ENCODE assay signal across 8 mouse cellular contexts in the genomic region with DNA sequence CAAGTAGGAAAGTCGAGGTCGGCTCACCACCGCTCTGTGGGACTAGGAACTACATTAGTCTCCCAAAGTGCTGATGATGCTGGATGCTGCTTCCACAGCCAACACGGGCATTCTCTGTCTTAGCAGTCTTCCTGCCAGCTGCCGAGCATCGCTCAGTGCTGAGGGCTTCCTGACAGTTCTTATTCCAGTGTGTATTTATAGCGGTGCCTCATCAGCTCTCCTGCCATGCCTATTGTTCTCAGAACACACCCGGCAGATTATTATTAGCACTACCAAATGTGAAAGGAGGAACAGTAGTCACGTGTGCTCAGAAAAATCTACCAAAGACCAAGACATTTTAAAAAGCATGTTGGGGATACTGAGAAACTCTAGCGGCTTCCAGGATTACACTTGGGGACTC. TPM values are rescaled to one million over a fixed set of nuclear protein-coding genes. Genes with fewer than 3 reads are reported as not detected.
A peak's percentile ranks its signal among the peaks of the same experiment; 100 is the strongest.
DNase-seq lines count a peak whose midpoint lies in the region; ATAC-seq and TF ChIP-seq lines count a peak whose summit lies in the region.
"Had no signal": no experiment of that assay in that cellular context is flagged by ENCODE, and none has a peak within 500 bp of the region (broad histone marks: within the 10 kb centered on the region; RNA-seq: fewer than 3 reads in every experiment).

No protein-coding gene starts in this region.

- peak; percentile 62 for ATAC-seq in lung, postnatal 0 days
- ATAC-seq in heart, embryonic 14.5 days (ENCODE audit: insufficient number of reproducible peaks, insufficient read depth, low FRiP score, low read depth) = no peak
- ATAC-seq in megakaryocyte progenitor cell, adult 5-6 weeks (replicated peaks; ENCODE audit: poor library complexity) = no peak
- ATAC-seq in megakaryocyte-erythroid progenitor cell, adult 5-6 weeks (replicated peaks; ENCODE audit: low FRiP score, low TSS enrichment, poor library complexity, severe bottlenecking) = no peak

- H3K4me2 ChIP-seq in lung, postnatal 0 days (replicated peaks; ENCODE audit: low read depth, low read length) = no peak overlapping the region
- peak overlapping the region; percentile 26 for H3K4me2 ChIP-seq in heart, embryonic 14.5 days (ENCODE audit: low read length)
- H3K4me2 ChIP-seq: midbrain, embryonic 12.5 days had no signal

- no peak overlapping the region for H3K27ac ChIP-seq in lung, postnatal 0 days (ENCODE audit: low read length)
- H3K27ac ChIP-seq in heart, embryonic 14.5 days (replicated peaks in 1 of 2; ENCODE audit: control insufficient read depth in 1 of 2, insufficient read depth in 1 of 2, low read depth in 2 of 2, low read length in 2 of 2) = peak overlapping the region; percentile 74 to 83
- H3K27ac ChIP-seq: midbrain, embryonic 12.5 days had no signal

- 41% methylated on average over 10 of the region's 10 CpGs for WGBS in lung, postnatal 0 days
- 38% methylated on average over 10 of the region's 10 CpGs for WGBS in heart, embryonic 14.5 days

- no peaks in the 10 kb centered on the region for H3K4me1 ChIP-seq in lung, postnatal 0 days (ENCODE audit: insufficient read depth, low read depth, low read length)
- H3K4me1 ChIP-seq in heart, embryonic 14.5 days (ENCODE audit: control insufficient read depth in 2 of 2, insufficient read depth in 2 of 2, low read length in 2 of 2) = peaks cover 0 to 13% of the 10 kb centered on the region in 2 experiments; a peak in 1 of 4 replicates
- H3K4me1 ChIP-seq: midbrain, embryonic 12.5 days had no signal

- TF ChIP-seq CTCF in lung, postnatal 0 days (IDR thresholded peaks at IDR 0.05) = no peak

- no peaks in the 10 kb centered on the region for H3K36me3 ChIP-seq in lung, postnatal 0 days (ENCODE audit: insufficient read depth, low read length)
- H3K36me3 ChIP-seq in heart, embryonic 14.5 days (ENCODE audit: control insufficient read depth, insufficient read depth, low read length) = no peaks in the 10 kb centered on the region
- H3K36me3 ChIP-seq: midbrain, embryonic 12.5 days had no signal

- H3K9me3 ChIP-seq in lung, postnatal 0 days (ENCODE audit: low read length) = no peaks in the 10 kb centered on the region
- peaks cover 5% of the 10 kb centered on the region for H3K9me3 ChIP-seq in heart, embryonic 14.5 days (ENCODE audit: control insufficient read depth, low read length)

- peak; percentile 46 for DNase-seq in lung, postnatal 0 days (ENCODE audit: low spot score)
- DNase-seq in lung, postnatal 25 days (ENCODE audit: low spot score) = no peak
- peak; percentile 37 to 50 for DNase-seq in layer of hippocampus, postnatal 14 days (ENCODE audit: low spot score in 2 of 2)
- DNase-seq in retina, embryonic 14.5 days (ENCODE audit: low spot score) = no peak

- no peak overlapping the region for H3K9ac ChIP-seq in lung, postnatal 0 days (replicated peaks; ENCODE audit: low read depth)
- H3K9ac ChIP-seq in heart, embryonic 14.5 days (ENCODE audit: low read length) = no peak overlapping the region
- H3K9ac ChIP-seq: midbrain, embryonic 12.5 days had no signal

- TF ChIP-seq EP300 in lung, postnatal 0 days (IDR thresholded peaks at IDR 0.05) = no peak

- H3K27me3 ChIP-seq in lung, postnatal 0 days (replicated peaks; ENCODE audit: insufficient read depth, low read length) = no peaks in the 10 kb centered on the region
- H3K27me3 ChIP-seq in heart, embryonic 14.5 days (ENCODE audit: control insufficient read depth, insufficient read depth, low read length) = no peaks in the 10 kb centered on the region
- H3K27me3 ChIP-seq: midbrain, embryonic 12.5 days had no signal

- no peak overlapping the region for H3K4me3 ChIP-seq in lung, postnatal 0 days (ENCODE audit: low read depth, low read length)
- no peak overlapping the region for H3K4me3 ChIP-seq in heart, embryonic 14.5 days (ENCODE audit: control insufficient read depth in 1 of 2, insufficient read depth in 1 of 2, low read depth in 1 of 2, low read length in 2 of 2)
- H3K4me3 ChIP-seq: midbrain, embryonic 12.5 days had no signal

RNA-seq across cellular contexts. Expression of gene Stox2, which starts 15.5 kb away (rescaled TPM):
- polyA plus RNA-seq in lung, postnatal 0 days (2015; fragmentation: Nextera tagmentation; extraction: Ambion mirVana) = 5.8 and 7.4 TPM in 2 replicates
- 10.8 and 10.9 TPM in 2 replicates for polyA plus RNA-seq in heart, embryonic 14.5 days (2014; fragmentation: Nextera tagmentation; extraction: Ambion mirVana)
- 10 to 100 TPM; 84.6 to 87.7 TPM for total RNA-seq in layer of hippocampus, postnatal 14 days (2021)
- total RNA-seq in megakaryocyte progenitor cell, adult 5-6 weeks (2015) = 0.83 and 1.7 TPM in 2 replicates
- 0.67 and 0.78 TPM in 2 replicates for total RNA-seq in megakaryocyte progenitor cell, adult 5-6 weeks (2017)
- not detected in 2 replicates for total RNA-seq in megakaryocyte-erythroid progenitor cell, adult 5-6 weeks (2014; fragmentation: Nextera tagmentation)
- total RNA-seq in megakaryocyte-erythroid progenitor cell, adult 5-6 weeks (2017) = not detected in 2 replicates

Comparison
In these comparisons a context has a peak if more than half of its experiments do, and no peak if none do; other contexts are left out.
1. DNase-seq: peak in lung, postnatal 0 days (single experiment) and layer of hippocampus, postnatal 14 days (2 of 2); none in lung, postnatal 25 days (single experiment) and retina, embryonic 14.5 days (single experiment).
2. RNA of gene Stox2, which starts 15.5 kb away (total RNA-seq): 84.6 to 87.7 TPM in layer of hippocampus, postnatal 14 days; 0.67 to 1.7 TPM in megakaryocyte progenitor cell, adult 5-6 weeks and not detected in megakaryocyte-erythroid progenitor cell, adult 5-6 weeks; every median in the first group is over 10 times any median in the second.